Comparison of ENCODE assay signal across 10 mouse cellular contexts in genomic region chr1:93755618-93756017, GRCm38 (mm10). TPM values are rescaled to one million over a fixed set of nuclear protein-coding genes. Genes with fewer than 3 reads are reported as not detected.
DNase-seq lines count a peak whose midpoint lies in the region; ATAC-seq lines count a peak whose summit lies in the region.
"Had no signal": no experiment of that assay in that cellular context is flagged by ENCODE, and none has a peak within 500 bp of the region (broad histone marks: within the 10 kb centered on the region; RNA-seq: fewer than 3 reads in every experiment).

No protein-coding gene starts in this region.

- DNase-seq in embryo, embryonic 10.5 days (ENCODE audit: low spot score) = peak; percentile 3
- no peak for DNase-seq in embryo, embryonic 10 days (ENCODE audit: low spot score)
- DNase-seq in A20 (ENCODE audit: low read depth, low spot score) = peak; percentile 31
- no peak for DNase-seq in forebrain, embryonic 14.5 days (ENCODE audit: low spot score)
- no peak for DNase-seq in yolk sac, embryonic 10.5 days (ENCODE audit: low spot score)
- no peak for DNase-seq in layer of hippocampus, adult 8-10 months (ENCODE audit: low spot score in 2 of 2)
- DNase-seq in c-Kit-positive CD71-positive TER-119-positive erythroid progenitor cells, embryonic 14.5 days (ENCODE audit: low spot score) = no peak
- DNase-seq: cerebellum, adult 11 months; lung, postnatal 36 days had no signal

- 25% methylated on average over 7 of the region's 7 CpGs for WGBS in forebrain, embryonic 14.5 days
- WGBS in liver, embryonic 12.5 days (ENCODE audit: insufficient replicate concordance) = 25% methylated on average over 7 of the region's 7 CpGs

- H3K27me3 ChIP-seq in forebrain, embryonic 14.5 days (replicated peaks; ENCODE audit: control insufficient read depth, insufficient read depth, low read length) = no peaks in the 10 kb centered on the region
- no peaks in the 10 kb centered on the region for H3K27me3 ChIP-seq in liver, embryonic 12.5 days (replicated peaks)

- H3K4me2 ChIP-seq in forebrain, embryonic 14.5 days (ENCODE audit: low read length) = peak overlapping the region; percentile 59
- H3K4me2 ChIP-seq in liver, embryonic 12.5 days = peak overlapping the region; percentile 98

- ATAC-seq in forebrain, embryonic 14.5 days = no peak
- ATAC-seq in liver, embryonic 12.5 days = no peak

- H3K9me3 ChIP-seq in forebrain, embryonic 14.5 days (replicated peaks; ENCODE audit: control insufficient read depth, low read length) = no peaks in the 10 kb centered on the region
- no peaks in the 10 kb centered on the region for H3K9me3 ChIP-seq in liver, embryonic 12.5 days (replicated peaks)

- H3K4me3 ChIP-seq in forebrain, embryonic 14.5 days (ENCODE audit: low read depth, low read length) = peak overlapping the region; percentile 96
- H3K4me3 ChIP-seq in liver, embryonic 12.5 days = peak overlapping the region; percentile 91

- H3K36me3 ChIP-seq in forebrain, embryonic 14.5 days (ENCODE audit: control insufficient read depth, insufficient read depth, low read length) = peaks cover under 1% of the 10 kb centered on the region
- peaks cover 5% of the 10 kb centered on the region for H3K36me3 ChIP-seq in liver, embryonic 12.5 days

- peak overlapping the region; percentile 91 for H3K9ac ChIP-seq in forebrain, embryonic 14.5 days (ENCODE audit: low read length)
- H3K9ac ChIP-seq in liver, embryonic 12.5 days = peak overlapping the region; percentile 93

- peaks cover 15% of the 10 kb centered on the region for H3K4me1 ChIP-seq in forebrain, embryonic 14.5 days (ENCODE audit: control insufficient read depth, insufficient read depth, low read length)
- peaks cover 67% of the 10 kb centered on the region for H3K4me1 ChIP-seq in liver, embryonic 12.5 days

- no peak overlapping the region for H3K27ac ChIP-seq in forebrain, embryonic 14.5 days (ENCODE audit: low read depth, low read length)
- H3K27ac ChIP-seq in liver, embryonic 12.5 days = peak overlapping the region; percentile 94

RNA-seq across cellular contexts. Expression of gene Thap4, which starts 1.0 kb away (rescaled TPM):
- 38.4 and 44.4 TPM in 2 replicates for polyA plus RNA-seq in forebrain, embryonic 14.5 days (2014; fragmentation: Nextera tagmentation; extraction: Ambion mirVana)
- polyA plus RNA-seq in liver, embryonic 12.5 days (2016; fragmentation: Nextera tagmentation; extraction: Ambion mirVana) = 19.3 and 22.2 TPM in 2 replicates
- 10 to 100 TPM; 29.2 to 36.4 (median 36.0) TPM for total RNA-seq in layer of hippocampus, adult 8-10 months (2022)

RNA-seq across cellular contexts. Expression of gene Atg4b, which starts 4.3 kb away (rescaled TPM):
- polyA plus RNA-seq in forebrain, embryonic 14.5 days (2014; fragmentation: Nextera tagmentation; extraction: Ambion mirVana) = 95.0 and 113 TPM in 2 replicates
- 75.0 and 87.6 TPM in 2 replicates for polyA plus RNA-seq in liver, embryonic 12.5 days (2016; fragmentation: Nextera tagmentation; extraction: Ambion mirVana)
- total RNA-seq in layer of hippocampus, adult 8-10 months (2022) = 10 to 100 TPM; 73.6 to 96.0 (median 80.6) TPM

RNA-seq across cellular contexts. Expression of gene Dtymk, which starts 46.1 kb away (rescaled TPM):
- polyA plus RNA-seq in forebrain, embryonic 14.5 days (2014; fragmentation: Nextera tagmentation; extraction: Ambion mirVana) = 173 and 185 TPM in 2 replicates
- 197 and 199 TPM in 2 replicates for polyA plus RNA-seq in liver, embryonic 12.5 days (2016; fragmentation: Nextera tagmentation; extraction: Ambion mirVana)
- 10 to 100 TPM; 52.7 to 64.8 (median 58.4) TPM for total RNA-seq in layer of hippocampus, adult 8-10 months (2022)

RNA-seq across cellular contexts. Expression of gene Ing5, which starts 48.1 kb away (rescaled TPM):
- 8.0 and 8.5 TPM in 2 replicates for polyA plus RNA-seq in forebrain, embryonic 14.5 days (2014; fragmentation: Nextera tagmentation; extraction: Ambion mirVana)
- polyA plus RNA-seq in liver, embryonic 12.5 days (2016; fragmentation: Nextera tagmentation; extraction: Ambion mirVana) = 15.5 and 17.1 TPM in 2 replicates
- 10 to 100 TPM; 15.0 to 16.0 (median 15.4) TPM for total RNA-seq in layer of hippocampus, adult 8-10 months (2022)

Comparison
In these comparisons a context has a peak if more than half of its experiments do, and no peak if none do; other contexts are left out.
1. DNase-seq: peak in embryo, embryonic 10.5 days (single experiment) and A20 (single experiment); none in embryo, embryonic 10 days (single experiment), forebrain, embryonic 14.5 days (single experiment), yolk sac, embryonic 10.5 days (single experiment), layer of hippocampus, adult 8-10 months (0 of 2) and c-Kit-positive CD71-positive TER-119-positive erythroid progenitor cells, embryonic 14.5 days (single experiment).